Mouse (Mus musculus) E14TG2a.4 (cell line): ENCODE data around the gene Osbpl10.

Source experiments
- CTCF ChIP-seq: conservative IDR thresholded peaks from 2 replicates; pipeline ENCODE4 v1.5.1; 2014; ENCODE audit warnings: low read length
- NANOG ChIP-seq: IDR thresholded peaks from 2 replicates; pipeline ENCODE4 v1.6.1; 2014; ENCODE audit warnings: borderline replicate concordance, low read length, mixed read lengths
- POU5F1 ChIP-seq: IDR thresholded peaks from 2 replicates; pipeline ENCODE4 v1.6.1; 2014; ENCODE audit warnings: low read length, borderline replicate concordance

DNA sequence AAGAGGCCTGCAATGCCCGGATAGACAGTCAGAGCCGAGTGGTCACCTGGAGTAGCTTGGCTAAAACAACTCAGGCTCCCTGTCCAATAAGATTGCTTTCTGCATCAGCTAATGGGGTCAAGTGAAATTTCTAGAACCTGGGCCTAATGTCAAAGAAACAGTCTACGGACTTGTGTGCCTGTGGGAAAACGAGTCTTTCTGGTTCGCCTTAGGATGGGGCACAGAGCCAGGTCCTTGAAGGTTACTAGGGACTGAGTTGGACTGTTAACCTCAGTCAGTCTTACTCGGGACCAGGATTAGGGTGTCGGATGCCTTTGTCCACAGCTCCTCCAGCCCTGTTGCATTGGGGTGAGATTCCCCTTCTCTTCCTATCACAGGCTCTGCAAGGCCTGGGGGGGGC is 218.7 kb downstream of the Osbpl10 start:
- TF ChIP-seq CTCF (no peak), NANOG (no peak), POU5F1 (no peak)
